Mouse (Mus musculus) NIH3T3 (cell line): ENCODE measurements around the gene Gjc1.
A peak's percentile ranks its signal among the peaks of the same experiment; 100 is the strongest.

Experiments used
- DNase-seq: peaks from one replicate; pipeline ENCODE4 v3.0.0-alpha.2; 2012; ENCODE audit warnings: low read depth

The Gjc1 gene

GRCm38 (mm10) chr11:102819021-102819782 is at the start of gene Gjc1:
Gjc1 (minus strand) TSS chr11:102819700.
- peak; percentile 86 for DNase-seq

- DNase-seq, result peak; percentile 93
Observed at GRCm38 (mm10) chr11:102864272-102864671, 44.8 kb upstream of the Gjc1 start.

- no peak for DNase-seq
Observed at GRCm38 (mm10) chr11:102859933-102860332, 40.4 kb upstream of the Gjc1 start.

- no peak for DNase-seq
Observed at GRCm38 (mm10) chr11:102858951-102859350, 39.5 kb upstream of the Gjc1 start.

GRCm38 (mm10) chr11:102855941-102856340 is 36.4 kb upstream of the Gjc1 start:
- no peak for DNase-seq

GRCm38 (mm10) chr11:102853760-102854159 is 34.3 kb upstream of the Gjc1 start:
- peak; percentile 36 for DNase-seq

GRCm38 (mm10) chr11:102851883-102852282 is 32.4 kb upstream of the Gjc1 start:
- peak; percentile 80 for DNase-seq

- DNase-seq, result no peak
Observed at GRCm38 (mm10) chr11:102845926-102846325, 26.4 kb upstream of the Gjc1 start.

GRCm38 (mm10) chr11:102838616-102839150 is 19.2 kb upstream of the Gjc1 start:
- no peak for DNase-seq

GRCm38 (mm10) chr11:102838126-102838525 is 18.6 kb upstream of the Gjc1 start:
- DNase-seq, result no peak

- no peak for DNase-seq
Observed at GRCm38 (mm10) chr11:102837385-102837784, 17.9 kb upstream of the Gjc1 start.

GRCm38 (mm10) chr11:102836146-102836545 is 16.6 kb upstream of the Gjc1 start:
- no peak for DNase-seq

GRCm38 (mm10) chr11:102835549-102835948 is 16.0 kb upstream of the Gjc1 start, which contains the start of gene Higd1b:
Higd1b (plus strand) TSS chr11:102835849.
- no peak for DNase-seq

GRCm38 (mm10) chr11:102834219-102834618 is 14.7 kb upstream of the Gjc1 start:
- no peak for DNase-seq

- DNase-seq, result no peak
Observed at GRCm38 (mm10) chr11:102832700-102833297, 13.3 kb upstream of the Gjc1 start.

- no peak for DNase-seq
Observed at GRCm38 (mm10) chr11:102830276-102830675, 10.8 kb upstream of the Gjc1 start.

GRCm38 (mm10) chr11:102827097-102827496 is 7.6 kb upstream of the Gjc1 start:
- no peak for DNase-seq

GRCm38 (mm10) chr11:102826476-102826875 is 7.0 kb upstream of the Gjc1 start:
- no peak for DNase-seq

- DNase-seq, result no peak
Observed at GRCm38 (mm10) chr11:102821231-102821630, 1.7 kb upstream of the Gjc1 start.

GRCm38 (mm10) chr11:102820432-102820831 is 932 bp upstream of the Gjc1 start:
- no peak for DNase-seq

- DNase-seq, result no peak
Observed at GRCm38 (mm10) chr11:102819783-102820385, 384 bp upstream of the Gjc1 start.

GRCm38 (mm10) chr11:102818121-102819020 is 1.1 kb downstream of the Gjc1 start:
- peak; percentile 60 for DNase-seq
